Mouse (Mus musculus): ENCODE data around the gene Efcc1.

Gene Efcc1

GRCm38 (mm10) chr6:87779174-87780165 is 48.8 kb downstream of the Efcc1 start:
- DNase-seq (ENCODE audit: low spot score in 2 of 2), result no peak

- DNase-seq (ENCODE audit: low spot score in 2 of 2), result no peak
Measured at GRCm38 (mm10) chr6:87780546-87781301, 50.1 kb downstream of the Efcc1 start.

- no peak for DNase-seq (ENCODE audit: low spot score in 2 of 2)
Measured at GRCm38 (mm10) chr6:87784033-87784432, 53.4 kb downstream of the Efcc1 start.

GRCm38 (mm10) chr6:87786621-87787020 is 56.0 kb downstream of the Efcc1 start:
- DNase-seq (ENCODE audit: low spot score in 2 of 2), result no peak

DNA sequence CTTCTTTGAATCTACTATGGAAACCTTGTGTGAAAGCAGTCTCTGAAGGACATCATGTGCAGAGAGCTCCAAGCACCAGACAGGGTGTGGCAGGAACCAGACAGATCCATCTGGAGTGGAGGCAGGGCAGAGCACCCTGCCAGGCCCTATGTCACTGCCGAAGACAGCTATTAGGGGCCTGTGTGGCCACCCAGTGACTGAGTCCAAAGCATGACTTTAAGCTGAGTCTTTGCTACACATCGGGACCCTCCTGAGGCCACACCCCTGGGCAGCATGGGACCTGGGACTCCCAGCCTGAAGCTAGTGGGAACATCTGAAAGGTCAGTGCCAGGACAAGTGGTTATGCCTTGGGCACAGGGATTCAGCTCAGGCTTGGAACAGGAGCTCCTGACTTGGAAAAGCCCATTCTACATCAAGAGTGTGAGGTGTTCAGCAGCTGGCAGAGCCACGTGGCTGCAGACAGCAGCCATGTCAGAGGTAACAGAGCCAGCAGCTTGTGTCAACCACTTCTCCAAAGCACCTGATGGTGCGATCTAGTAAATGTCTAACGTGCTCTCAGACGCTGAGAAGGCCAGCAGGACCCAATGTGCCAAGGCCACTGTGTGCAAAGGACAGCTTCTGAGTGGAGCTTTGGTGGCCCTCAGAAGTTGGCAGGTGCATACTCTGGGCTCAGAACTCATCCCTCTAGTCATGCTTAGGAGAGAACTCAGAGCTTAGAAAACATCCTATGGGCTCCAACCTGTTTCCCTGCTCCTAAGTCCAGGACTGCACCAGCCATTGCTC is 56.6 kb downstream of the Efcc1 start:
- DNase-seq (ENCODE audit: low spot score in 2 of 2), result no peak

GRCm38 (mm10) chr6:87788266-87788895 is 57.7 kb downstream of the Efcc1 start:
- no peak for DNase-seq (ENCODE audit: low spot score in 2 of 2)

DNA sequence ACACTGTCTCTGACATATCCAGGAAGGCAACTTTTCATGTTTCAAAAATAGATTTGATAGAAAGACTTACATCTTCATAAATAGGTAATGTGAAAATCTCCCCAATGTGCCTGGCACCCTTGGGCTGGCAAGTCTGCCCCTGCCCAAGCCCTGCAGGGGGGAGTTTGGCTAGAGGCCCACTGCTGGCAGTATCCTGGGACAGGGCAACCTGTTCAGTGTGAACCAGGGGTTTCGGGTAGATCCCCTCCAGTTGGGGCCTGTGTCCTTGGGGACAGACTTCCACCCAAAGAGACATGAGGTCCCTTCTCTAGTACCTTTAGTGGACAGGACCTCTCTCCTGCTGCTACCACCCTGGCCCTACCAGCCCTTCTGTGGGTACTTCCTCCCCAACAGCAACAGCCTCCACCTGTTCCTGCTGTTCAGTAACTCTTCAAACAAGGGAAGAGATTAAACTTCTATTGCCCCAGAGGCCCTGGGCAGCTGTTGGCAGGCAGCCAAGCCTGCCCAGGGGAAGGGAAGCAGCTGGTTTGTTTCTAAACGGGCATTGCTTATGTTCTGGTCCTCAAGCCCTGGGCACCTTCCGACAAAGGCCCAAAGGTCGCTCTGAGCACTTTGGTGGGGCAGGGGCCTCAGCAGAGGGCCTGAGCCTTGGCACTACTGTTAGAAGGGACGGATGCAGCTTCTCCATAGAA is 58.4 kb downstream of the Efcc1 start:
- no peak for DNase-seq (ENCODE audit: low spot score in 2 of 2)

DNA sequence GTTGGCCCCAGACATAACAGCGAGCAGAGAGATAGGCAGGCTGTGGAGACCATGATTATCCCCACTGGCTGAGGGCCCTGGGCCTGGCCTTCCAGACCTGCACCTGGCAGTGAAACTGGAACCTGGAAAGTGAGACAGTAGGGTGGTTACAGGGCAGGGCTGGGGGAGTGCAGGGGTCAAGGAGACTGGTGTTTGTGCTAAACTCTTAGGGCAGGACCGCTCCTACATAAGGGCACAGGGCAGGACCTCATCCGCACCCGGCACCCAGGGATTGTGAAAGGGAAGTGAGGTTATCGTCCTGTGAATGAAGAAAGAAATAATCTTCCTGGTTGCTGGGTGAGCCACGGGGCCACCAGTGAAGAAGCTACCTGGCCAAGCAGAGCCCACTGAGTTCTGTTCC is 59.1 kb downstream of the Efcc1 start:
- DNase-seq (ENCODE audit: low spot score in 2 of 2), result no peak

- no peak for DNase-seq (ENCODE audit: low spot score in 2 of 2)
Measured at GRCm38 (mm10) chr6:87790779-87791480, 60.3 kb downstream of the Efcc1 start.

- no peak for DNase-seq (ENCODE audit: low spot score in 2 of 2)
Measured at GRCm38 (mm10) chr6:87791826-87792225, 61.2 kb downstream of the Efcc1 start.

GRCm38 (mm10) chr6:87793821-87794510 is 63.3 kb downstream of the Efcc1 start:
- DNase-seq (ENCODE audit: low spot score in 2 of 2), result no peak

DNA sequence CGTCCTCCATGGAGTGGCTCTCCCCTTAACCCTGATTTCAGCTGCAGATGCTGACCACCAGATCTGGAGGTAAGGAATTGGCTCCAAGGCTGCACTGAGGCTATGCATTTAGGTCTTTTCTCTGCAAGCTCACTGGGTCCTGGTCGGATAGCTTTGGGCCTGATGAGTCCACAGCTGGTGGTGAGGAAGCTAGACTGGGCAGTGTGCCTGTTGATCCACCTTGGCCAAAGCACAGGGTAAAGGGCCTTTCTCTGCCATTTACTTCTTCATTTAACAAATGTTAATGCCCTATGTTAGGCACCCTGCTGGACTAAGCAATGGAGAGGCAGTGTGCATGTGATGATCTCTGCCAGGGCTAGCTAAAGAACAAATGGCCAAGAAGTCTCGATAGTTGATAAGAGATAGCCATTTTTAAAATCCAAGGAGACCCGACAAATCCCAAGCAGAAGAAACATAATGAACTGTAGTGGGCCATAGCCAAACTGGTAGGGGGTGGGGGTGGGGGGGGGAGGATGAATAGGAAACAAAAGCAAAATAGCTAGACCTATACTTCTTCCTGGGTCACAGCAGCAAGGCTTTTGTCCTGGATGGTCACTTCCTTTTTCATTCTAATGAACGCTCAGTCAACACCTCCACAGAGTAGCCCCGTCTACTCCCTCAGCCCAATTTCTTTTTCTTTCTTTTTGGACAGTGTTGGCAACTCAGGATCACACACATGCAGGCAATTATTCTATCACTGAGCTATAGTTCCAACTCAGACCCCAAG is 64.9 kb downstream of the Efcc1 start:
- no peak for DNase-seq (ENCODE audit: low spot score in 2 of 2)

DNA sequence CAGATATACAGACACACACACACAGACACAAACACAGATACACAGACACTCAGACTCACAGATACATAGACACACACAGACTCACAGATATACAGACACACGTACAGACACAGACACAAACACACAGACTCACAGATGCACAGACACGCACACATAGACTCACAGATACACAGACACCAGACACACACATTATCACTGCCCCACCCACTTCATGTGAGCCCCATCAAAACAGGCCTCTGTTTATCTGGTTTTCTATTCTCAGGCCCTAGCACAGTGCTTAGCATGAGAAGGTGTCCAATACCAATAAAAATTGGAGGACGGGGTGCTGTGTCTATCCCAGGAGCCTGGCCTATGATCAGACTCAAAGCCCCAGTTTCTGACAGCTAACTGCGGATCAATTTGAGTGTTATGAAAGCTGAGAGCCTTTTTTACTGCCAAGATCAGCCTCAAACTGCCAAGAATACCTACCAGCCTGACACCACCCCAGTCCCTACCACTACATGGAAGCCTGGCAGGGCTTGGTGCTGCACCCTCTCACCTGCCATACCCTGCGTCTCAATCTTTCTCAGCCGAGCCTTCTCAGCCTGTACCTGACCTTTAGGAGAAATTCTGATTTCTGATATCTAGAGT is 65.7 kb downstream of the Efcc1 start:
- DNase-seq (ENCODE audit: low spot score in 2 of 2), result no peak

- no peak for DNase-seq (ENCODE audit: low spot score in 2 of 2)
Measured at GRCm38 (mm10) chr6:87797321-87797720, 66.7 kb downstream of the Efcc1 start.

GRCm38 (mm10) chr6:87799576-87799975 is 68.9 kb downstream of the Efcc1 start:
- DNase-seq (ENCODE audit: low spot score in 2 of 2), result no peak

DNA sequence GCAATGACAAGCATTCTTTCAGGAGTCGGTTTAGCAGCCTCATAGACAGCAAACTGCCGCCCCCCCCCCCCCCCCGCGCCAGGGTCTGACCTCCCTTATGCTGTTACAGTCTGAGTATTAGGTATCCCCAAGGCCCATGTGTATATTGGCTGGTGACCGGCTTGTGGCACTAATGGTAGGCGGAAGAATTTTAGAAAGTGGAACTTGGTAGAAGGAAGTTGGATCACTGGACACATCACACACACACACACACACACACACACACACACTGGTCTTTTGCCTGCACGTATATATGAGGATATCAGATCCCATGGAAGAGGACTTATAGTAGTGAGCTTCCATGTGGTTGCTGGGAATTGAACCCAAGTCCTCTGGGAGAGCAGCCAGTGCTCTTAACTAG is 71.8 kb downstream of the Efcc1 start:
- no peak for DNase-seq (ENCODE audit: low spot score in 2 of 2)

- no peak for DNase-seq (ENCODE audit: low spot score in 2 of 2)
Measured at GRCm38 (mm10) chr6:87804036-87804435, 73.4 kb downstream of the Efcc1 start.

DNA sequence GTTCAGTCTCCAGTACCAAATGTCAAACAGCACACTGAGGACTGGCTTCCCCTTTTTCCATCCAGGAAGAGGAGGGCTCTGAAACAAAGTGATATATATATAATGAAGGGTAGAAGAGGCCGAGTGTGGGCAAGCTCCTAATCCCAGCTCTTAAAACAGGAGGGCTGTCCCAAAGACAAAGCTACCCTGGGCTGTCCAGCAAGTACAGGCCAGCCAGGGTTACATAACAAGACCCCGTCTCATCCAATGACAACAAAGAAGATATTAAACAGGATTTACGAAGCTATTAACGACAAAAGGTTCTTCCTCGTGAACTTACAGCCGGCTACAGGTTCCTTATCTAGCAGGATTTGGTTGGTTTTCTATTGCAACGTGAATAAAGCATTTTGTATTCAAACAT is 74.2 kb downstream of the Efcc1 start:
- no peak for DNase-seq (ENCODE audit: low spot score in 2 of 2)

All from right cerebral cortex, postnatal 10 days (tissue).